Mouse (Mus musculus) ES-Bruce4 (cell line): ENCODE data around the gene Rhd. TPM values are rescaled to one million over a fixed set of nuclear protein-coding genes. Genes with fewer than 3 reads are reported as not detected.

ENCODE experiments used
- H3K27ac ChIP-seq: 2 replicates; pipeline ENCODE4 v1.5.1; 2012; ENCODE audit warnings: low read length, inconsistent platforms; ENCODE audit not compliant: insufficient read depth
- H3K27me3 ChIP-seq: 2 replicates; pipeline ENCODE4 v1.6.1; 2012; ENCODE audit warnings: mild to moderate bottlenecking, low read length, inconsistent platforms; ENCODE audit not compliant: control insufficient read depth, poor library complexity, insufficient read depth, severe bottlenecking
- H3K36me3 ChIP-seq: 2 replicates; pipeline ENCODE4 v1.6.1; 2012; ENCODE audit warnings: inconsistent platforms, mild to moderate bottlenecking, low read length, moderate library complexity; ENCODE audit not compliant: control insufficient read depth, poor library complexity, insufficient read depth, severe bottlenecking
- H3K4me1 ChIP-seq: one replicate; pipeline ENCODE4 v1.8.1; 2011; ENCODE audit warnings: low read length; ENCODE audit not compliant: control insufficient read depth, insufficient read depth
- H3K4me3 ChIP-seq: 2 replicates; pipeline ENCODE4 v1.5.1; 2011; ENCODE audit warnings: low read depth, mild to moderate bottlenecking, low read length
- H3K9ac ChIP-seq: 2 replicates; pipeline ENCODE4 v1.6.1; 2012; ENCODE audit warnings: low read depth, mild to moderate bottlenecking, inconsistent platforms; ENCODE audit not compliant: poor library complexity, severe bottlenecking
- H3K9me3 ChIP-seq: replicated peaks from 2 replicates; pipeline ENCODE4 v1.6.1; 2012; ENCODE audit warnings: mild to moderate bottlenecking, low read length, inconsistent platforms; ENCODE audit not compliant: control insufficient read depth, poor library complexity, insufficient read depth, severe bottlenecking
- CTCF ChIP-seq: IDR thresholded peaks from one replicate; pipeline ENCODE4 v1.8.1; 2011; ENCODE audit warnings: low read depth, low read length
- EP300 ChIP-seq: IDR thresholded peaks from 2 replicates; pipeline ENCODE4 v1.6.1; 2011; ENCODE audit warnings: low read depth, low read length; ENCODE audit not compliant: insufficient read depth
- POLR2A ChIP-seq: IDR thresholded peaks from one replicate; pipeline ENCODE4 v1.8.1; 2011; ENCODE audit warnings: low read length; ENCODE audit not compliant: insufficient read depth
- polyA plus RNA-seq: library from polyadenylated mRNA; stranded (reverse); fragments of >200 nt; gene quantifications from 2 replicates; pipeline ENCODE4 v1.2.4, GENCODE M21; 2011; ENCODE audit warnings: low read depth; ENCODE audit not compliant: missing spikeins, insufficient read depth, insufficient read length

Rhd gene
- polyA plus RNA-seq, 1 experiment, result 4.2 TPM

GRCm38 (mm10) chr4:134862996-134863395 is 1.3 kb upstream of the Rhd start:
- peaks cover 10% of the 10 kb centered on the region for H3K4me1 ChIP-seq
- no peak overlapping the region for H3K9ac ChIP-seq
- TF ChIP-seq EP300, result no peak
- no peak for TF ChIP-seq CTCF
- no peak for TF ChIP-seq POLR2A
- no peaks in the 10 kb centered on the region for H3K27me3 ChIP-seq
- no peak overlapping the region for H3K27ac ChIP-seq
- no peak overlapping the region for H3K4me3 ChIP-seq
- H3K36me3 ChIP-seq, result no peaks in the 10 kb centered on the region
- H3K9me3 ChIP-seq, result no peaks in the 10 kb centered on the region

GRCm38 (mm10) chr4:134865340-134865739 is 1.0 kb downstream of the Rhd start:
- TF ChIP-seq POLR2A (no peak), EP300 (no peak), CTCF (no peak)
- H3K36me3 ChIP-seq, result no peaks in the 10 kb centered on the region
- H3K27ac ChIP-seq, result no peak overlapping the region
- H3K9ac ChIP-seq, result no peak overlapping the region
- H3K9me3 ChIP-seq, result no peaks in the 10 kb centered on the region
- H3K4me1 ChIP-seq, result peaks cover 12% of the 10 kb centered on the region
- no peak overlapping the region for H3K4me3 ChIP-seq
- no peaks in the 10 kb centered on the region for H3K27me3 ChIP-seq

GRCm38 (mm10) chr4:134865789-134866188 is 1.5 kb downstream of the Rhd start:
- no peak overlapping the region for H3K27ac ChIP-seq
- no peak overlapping the region for H3K4me3 ChIP-seq
- no peak overlapping the region for H3K9ac ChIP-seq
- TF ChIP-seq POLR2A (no peak), EP300 (no peak), CTCF (no peak)
- H3K27me3 ChIP-seq, result no peaks in the 10 kb centered on the region
- no peaks in the 10 kb centered on the region for H3K9me3 ChIP-seq
- no peaks in the 10 kb centered on the region for H3K36me3 ChIP-seq
- peaks cover 16% of the 10 kb centered on the region for H3K4me1 ChIP-seq

GRCm38 (mm10) chr4:134867213-134867612 is 2.9 kb downstream of the Rhd start:
- Histone ChIP-seq H3K4me3 (no peak overlapping the region), H3K9ac (no peak overlapping the region), H3K9me3 (no peaks in the 10 kb centered on the region), H3K36me3 (no peaks in the 10 kb centered on the region), H3K27me3 (no peaks in the 10 kb centered on the region), H3K27ac (no peak overlapping the region), H3K4me1 (peaks cover 16% of the 10 kb centered on the region)
- TF ChIP-seq POLR2A (no peak), CTCF (no peak), EP300 (no peak)

- no peaks in the 10 kb centered on the region for H3K9me3 ChIP-seq
- H3K27me3 ChIP-seq, result no peaks in the 10 kb centered on the region
- H3K4me3 ChIP-seq, result 0 out of 2 replicates have a peak overlapping the region, but pooled peaks have one; percentile 23
- peaks cover 18% of the 10 kb centered on the region for H3K4me1 ChIP-seq
- H3K36me3 ChIP-seq, result no peaks in the 10 kb centered on the region
- H3K27ac ChIP-seq, result peak overlapping the region; percentile 47
- TF ChIP-seq POLR2A (no peak), EP300 (no peak), CTCF (no peak)
- peak overlapping the region; percentile 19; the same call in 1 of the 2 replicates for H3K9ac ChIP-seq
These were observed 3.3 kb downstream of the Rhd start for GRCm38 (mm10) chr4:134867661-134868060.

- H3K27me3 ChIP-seq, result no peaks in the 10 kb centered on the region
- H3K9me3 ChIP-seq, result no peaks in the 10 kb centered on the region
- H3K9ac ChIP-seq, result peak overlapping the region; percentile 19; the same call in 1 of the 2 replicates
- peak overlapping the region; percentile 57 for H3K4me3 ChIP-seq
- H3K36me3 ChIP-seq, result no peaks in the 10 kb centered on the region
- peak overlapping the region; percentile 47 for H3K27ac ChIP-seq
- H3K4me1 ChIP-seq, result peaks cover 18% of the 10 kb centered on the region
- TF ChIP-seq EP300 (no peak), CTCF (no peak), POLR2A (no peak)
These were observed 3.7 kb downstream of the Rhd start for GRCm38 (mm10) chr4:134868065-134868464.
